Mouse (Mus musculus): ENCODE data around the gene Rcan2.

Gene Rcan2

DNA sequence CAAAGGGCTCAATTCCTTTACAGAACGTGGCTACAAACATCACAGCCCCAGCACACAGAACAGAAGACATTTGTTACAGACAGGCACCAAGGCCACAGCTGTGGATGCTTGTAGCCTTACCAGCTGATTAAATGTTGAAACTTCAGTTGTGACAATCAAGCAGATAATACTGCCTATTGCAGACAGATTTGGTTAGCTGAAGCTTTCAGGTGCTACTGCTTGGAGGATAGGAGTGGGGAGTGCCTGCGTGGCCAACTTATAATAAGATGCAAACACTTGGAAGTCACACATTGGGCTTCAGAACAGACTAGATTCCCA lies 276.7 kb downstream of the Rcan2 start:
- DNase-seq (ENCODE audit: low spot score): no peak

DNA sequence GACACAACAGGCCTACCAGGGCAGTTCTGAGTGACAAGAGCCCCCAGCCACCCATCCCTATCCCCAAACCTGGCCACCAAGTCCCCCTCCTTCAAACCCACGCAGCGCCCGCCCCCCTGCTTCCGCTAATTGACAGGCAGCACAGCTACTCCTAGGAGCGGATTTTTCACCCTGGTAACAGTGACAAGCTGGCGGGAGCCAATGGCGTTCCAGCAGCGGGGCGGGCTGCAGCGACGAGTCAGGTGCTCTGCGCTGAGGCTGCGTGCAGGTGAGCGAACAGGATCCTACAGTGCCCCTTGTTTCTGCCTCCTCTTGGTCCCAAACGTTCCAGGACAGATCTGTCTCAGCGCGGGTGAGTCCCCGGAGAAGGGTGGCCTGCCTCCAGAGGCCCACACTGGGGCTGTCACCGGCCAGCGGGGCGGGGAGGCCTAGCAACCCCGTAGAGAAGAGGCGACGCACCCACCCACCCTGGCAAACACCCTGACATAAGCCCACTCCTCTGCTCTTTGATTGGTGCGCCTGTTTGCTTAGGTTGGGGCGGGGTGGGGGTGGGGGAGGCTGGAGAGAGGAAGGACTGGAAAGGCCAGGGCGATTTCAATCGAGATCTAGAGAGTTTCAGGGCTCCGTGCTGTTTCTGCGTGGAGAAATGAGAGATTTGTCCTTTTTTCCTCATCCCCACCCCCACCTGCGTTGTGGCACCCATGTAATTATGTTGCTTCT lies 277.6 kb downstream of the Rcan2 start, which contains the start of gene Enpp5:
Gene Enpp5 (plus strand): TSS at position 183 of the 720 bp plus-strand sequence.
- peak; percentile 44 for DNase-seq (ENCODE audit: low spot score)

DNA sequence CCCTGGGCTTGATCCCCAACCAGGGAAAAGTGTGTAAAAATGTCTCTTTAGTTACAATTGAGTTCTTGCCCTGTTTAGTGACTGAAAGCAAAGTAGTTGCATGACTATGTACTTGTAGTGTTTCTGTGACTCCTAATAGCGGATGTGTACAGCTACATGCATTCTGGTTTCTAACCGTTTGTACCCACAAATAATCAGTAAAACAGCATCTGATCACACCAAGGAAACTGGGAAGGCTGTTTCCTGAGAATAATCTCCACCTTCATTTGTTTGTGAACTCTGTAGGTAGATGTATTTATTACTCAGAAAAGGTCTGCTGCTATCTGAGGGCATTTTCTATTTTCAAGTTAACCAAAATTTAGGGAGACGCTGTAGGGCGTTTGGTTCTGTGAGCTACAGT lies 282.0 kb downstream of the Rcan2 start:
- DNase-seq (ENCODE audit: low spot score): no peak

DNA sequence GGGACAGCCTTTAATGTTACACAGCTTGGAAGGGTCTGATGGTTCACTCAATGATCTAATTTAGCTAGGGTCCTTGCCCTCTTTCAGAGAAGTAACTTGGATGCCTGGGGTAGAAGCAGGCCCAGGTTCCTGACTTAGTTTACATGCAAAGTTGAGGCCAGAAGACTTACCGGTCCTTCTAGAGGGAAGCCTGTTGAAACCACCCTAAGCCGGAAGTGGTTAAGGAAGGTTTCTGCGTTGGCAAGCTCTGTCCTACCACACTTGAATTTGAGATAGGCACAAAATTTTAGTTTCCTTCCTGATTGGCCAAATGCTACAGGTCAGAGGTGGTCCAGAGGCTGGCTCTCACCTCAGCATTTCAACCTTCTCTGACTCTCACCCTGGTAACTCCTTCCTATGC lies 287.1 kb downstream of the Rcan2 start:
- no peak for DNase-seq (ENCODE audit: low spot score)

Data from ovary, postnatal 10 days (tissue).